Mouse (Mus musculus): Measurements from ENCODE around the gene Osbpl6. TPM values are rescaled to one million over a fixed set of nuclear protein-coding genes. Genes with fewer than 3 reads are reported as not detected.

Osbpl6 gene
- 1 to 10 TPM; 4.9 to 6.0 TPM for total RNA-seq (2023)

GRCm38 (mm10) chr2:76406151-76406936 lies at the start of gene Osbpl6:
Osbpl6 (plus strand) TSS chr2:76406508.

GRCm38 (mm10) chr2:76360226-76360625 lies 46.1 kb upstream of the Osbpl6 start, which contains the start of gene Cyct:
Cyct (minus strand) TSS chr2:76360450.

GRCm38 (mm10) chr2:76369821-76370655 lies 36.3 kb upstream of the Osbpl6 start, which contains the start of gene Rbm45:
Rbm45 (plus strand) TSS chr2:76369984.

GRCm38 (mm10) chr2:76647883-76648570 lies 241.7 kb downstream of the Osbpl6 start, which contains the start of the genes Prkra and Pjvk:
Prkra (minus strand) TSS chr2:76648015.
Pjvk (plus strand) TSS chr2:76648476.

Other genes with a start within 250 kb of the Osbpl6 start
- 1 to 10 TPM; 5.3 to 6.3 TPM for gene Pde11a, start 67.7 kb upstream of the Osbpl6 start, total RNA-seq (2023)
- gene Cyct, start 46.1 kb upstream of the Osbpl6 start, total RNA-seq (2023), result not detected
- gene Rbm45, start 36.5 kb upstream of the Osbpl6 start, total RNA-seq (2023), result 10 to 100 TPM; 34.2 to 41.3 TPM
- 1 to 10 TPM; 3.2 to 3.9 TPM for gene Prkra, start 241.5 kb downstream of the Osbpl6 start, total RNA-seq (2023)
- gene Pjvk, start 242.0 kb downstream of the Osbpl6 start, total RNA-seq (2023), result not detected

Data from T-cell, adult 66 days (primary cell).